Mouse (Mus musculus): ENCODE measurements around the gene Rab25. TPM values are rescaled to one million over a fixed set of nuclear protein-coding genes. Genes with fewer than 3 reads are reported as not detected.

Gene Rab25
- polyA plus RNA-seq, 1 experiment from 2014 or later = 79.5 TPM

DNA sequence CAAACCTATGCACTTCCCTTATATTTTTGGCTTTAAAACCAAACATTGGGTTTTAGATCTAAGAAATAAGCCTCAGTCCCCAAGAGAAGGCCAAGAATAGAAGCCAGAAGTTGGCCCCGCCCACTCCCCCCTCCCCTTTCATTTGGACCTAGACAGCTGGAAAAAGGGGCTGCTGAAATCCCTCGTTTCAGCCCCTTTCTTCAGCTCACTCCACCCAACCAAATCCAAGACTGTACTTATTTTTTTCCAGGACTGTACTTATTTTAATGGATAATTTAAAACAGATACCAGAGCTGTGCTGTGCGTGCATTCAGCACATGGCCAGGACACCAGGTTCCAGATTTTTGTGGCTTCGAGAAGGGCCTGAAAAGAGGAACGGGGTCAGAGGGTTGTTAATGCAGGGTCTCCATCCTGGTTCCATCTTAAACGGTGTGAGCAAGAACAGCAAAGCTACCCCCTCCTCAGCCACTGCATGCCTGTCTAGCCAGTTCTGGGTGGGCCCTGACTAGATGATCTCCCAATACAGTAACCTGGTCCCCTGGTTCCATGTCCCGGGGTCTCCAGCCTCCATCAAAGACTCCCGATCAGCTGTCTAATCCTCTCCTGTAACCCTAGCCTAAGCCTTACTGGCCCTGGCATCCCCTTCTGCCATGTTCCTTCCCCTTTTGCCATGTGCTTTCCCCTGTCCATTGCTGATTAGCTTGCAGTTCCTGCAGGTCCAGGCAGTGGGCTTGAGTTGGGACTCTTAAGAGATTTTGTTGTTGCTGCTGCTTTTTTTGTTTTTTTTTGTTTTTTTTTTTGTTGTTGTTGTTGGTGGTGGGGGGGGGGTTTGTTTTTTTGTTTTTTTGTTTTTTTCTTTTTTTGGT, 44.0 kb downstream of the Rab25 start:
- no peak overlapping the region for H3K4me3 ChIP-seq (ENCODE audit: low read depth, low read length)
- no peak overlapping the region for H3K9ac ChIP-seq (ENCODE audit: low read depth, low read length)
- H3K27me3 ChIP-seq (replicated peaks; ENCODE audit: control insufficient read depth, insufficient read depth, low read length) = no peaks in the 10 kb centered on the region
- no peaks in the 10 kb centered on the region for H3K36me3 ChIP-seq (ENCODE audit: control insufficient read depth, insufficient read depth)
- H3K4me2 ChIP-seq (replicated peaks; ENCODE audit: low read depth) = peak overlapping the region; percentile 86; the same call in 1 of the 2 replicates
- peaks cover 7% of the 10 kb centered on the region for H3K4me1 ChIP-seq (replicated peaks; ENCODE audit: control insufficient read depth, insufficient read depth, low read length)
- ATAC-seq = no peak
- WGBS = 61% methylated on average over 8 of the region's 8 CpGs
- no peaks in the 10 kb centered on the region for H3K9me3 ChIP-seq (ENCODE audit: control insufficient read depth)
- no peak overlapping the region for H3K27ac ChIP-seq (ENCODE audit: low read depth, low read length)
- no peak for TF ChIP-seq CTCF (IDR thresholded peaks at IDR 0.05; ENCODE audit: low read depth)

- Histone ChIP-seq H3K4me2 (replicated peaks; ENCODE audit: low read depth) (peak overlapping the region; percentile 86), H3K27me3 (replicated peaks; ENCODE audit: control insufficient read depth, insufficient read depth, low read length) (no peaks in the 10 kb centered on the region), H3K27ac (ENCODE audit: low read depth, low read length) (peak overlapping the region; percentile 83), H3K9ac (ENCODE audit: low read depth, low read length) (no peak overlapping the region; the same call in 1 of the 2 replicates), H3K36me3 (ENCODE audit: control insufficient read depth, insufficient read depth) (no peaks in the 10 kb centered on the region), H3K9me3 (ENCODE audit: control insufficient read depth) (no peaks in the 10 kb centered on the region), H3K4me3 (ENCODE audit: low read depth, low read length) (peak overlapping the region; percentile 61; the same call in 1 of the 2 replicates), H3K4me1 (replicated peaks; ENCODE audit: control insufficient read depth, insufficient read depth, low read length) (peaks cover 7% of the 10 kb centered on the region)
- 37% methylated on average over 4 of the region's 4 CpGs for WGBS
- no peak for TF ChIP-seq CTCF (IDR thresholded peaks at IDR 0.05; ENCODE audit: low read depth)
- peak; percentile 25 for ATAC-seq
Measured at GRCm38 (mm10) chr3:88503505-88503863, 44.6 kb downstream of the Rab25 start.

GRCm38 (mm10) chr3:88502641-88503504, 45.2 kb downstream of the Rab25 start:
- Histone ChIP-seq H3K27me3 (replicated peaks; ENCODE audit: control insufficient read depth, insufficient read depth, low read length) (no peaks in the 10 kb centered on the region), H3K4me3 (ENCODE audit: low read depth, low read length) (peak overlapping the region; percentile 61), H3K9me3 (ENCODE audit: control insufficient read depth) (no peaks in the 10 kb centered on the region), H3K9ac (ENCODE audit: low read depth, low read length) (peak overlapping the region; percentile 69), H3K4me2 (replicated peaks; ENCODE audit: low read depth) (peak overlapping the region; percentile 86), H3K36me3 (ENCODE audit: control insufficient read depth, insufficient read depth) (peaks cover 5% of the 10 kb centered on the region; the same call in 1 of the 2 replicates), H3K4me1 (replicated peaks; ENCODE audit: control insufficient read depth, insufficient read depth, low read length) (peaks cover 7% of the 10 kb centered on the region), H3K27ac (ENCODE audit: low read depth, low read length) (peak overlapping the region; percentile 83)
- WGBS = under 1% methylated on average over 55 of the region's 55 CpGs
- peak; percentile 93 for ATAC-seq
- TF ChIP-seq CTCF (IDR thresholded peaks at IDR 0.05; ENCODE audit: low read depth) = no peak

DNA sequence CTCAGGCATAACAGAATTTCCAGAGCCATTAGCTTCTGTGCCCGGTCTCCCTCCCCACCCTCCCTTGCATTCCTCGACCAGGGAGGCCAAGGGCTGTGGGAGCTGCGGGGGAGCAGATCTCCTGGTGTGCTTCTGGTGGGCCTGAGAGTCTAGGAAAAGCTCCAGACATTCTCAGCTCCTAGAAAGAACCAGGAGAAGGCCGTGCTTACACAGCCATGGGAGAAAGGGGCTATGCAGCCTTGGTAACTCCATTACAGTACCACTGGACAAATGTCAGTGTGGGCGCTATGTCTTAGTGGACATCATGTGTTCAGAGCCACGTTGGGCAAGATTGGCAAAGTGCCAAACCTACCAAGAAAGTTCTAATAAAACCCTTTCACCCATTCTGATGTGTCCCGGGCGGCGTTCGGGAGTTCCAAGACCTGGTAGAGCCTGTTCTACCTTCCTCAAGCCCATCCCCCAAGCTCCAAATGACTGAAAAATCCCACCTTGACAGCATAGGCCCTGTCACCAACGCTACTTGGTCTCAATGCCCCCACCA, 46.0 kb downstream of the Rab25 start:
- Histone ChIP-seq H3K9ac (ENCODE audit: low read depth, low read length) (peak overlapping the region; percentile 69), H3K27me3 (replicated peaks; ENCODE audit: control insufficient read depth, insufficient read depth, low read length) (no peaks in the 10 kb centered on the region), H3K27ac (ENCODE audit: low read depth, low read length) (peak overlapping the region; percentile 83), H3K4me2 (replicated peaks; ENCODE audit: low read depth) (peak overlapping the region; percentile 86), H3K4me3 (ENCODE audit: low read depth, low read length) (peak overlapping the region; percentile 61), H3K36me3 (ENCODE audit: control insufficient read depth, insufficient read depth) (peaks cover 11% of the 10 kb centered on the region; the same call in 1 of the 2 replicates), H3K9me3 (ENCODE audit: control insufficient read depth) (no peaks in the 10 kb centered on the region), H3K4me1 (replicated peaks; ENCODE audit: control insufficient read depth, insufficient read depth, low read length) (peaks cover 12% of the 10 kb centered on the region)
- no peak for TF ChIP-seq CTCF (IDR thresholded peaks at IDR 0.05; ENCODE audit: low read depth)
- 17% methylated on average over 11 of the region's 11 CpGs for WGBS
- peak; percentile 3; the same call in 1 of the 2 replicates for ATAC-seq

DNA sequence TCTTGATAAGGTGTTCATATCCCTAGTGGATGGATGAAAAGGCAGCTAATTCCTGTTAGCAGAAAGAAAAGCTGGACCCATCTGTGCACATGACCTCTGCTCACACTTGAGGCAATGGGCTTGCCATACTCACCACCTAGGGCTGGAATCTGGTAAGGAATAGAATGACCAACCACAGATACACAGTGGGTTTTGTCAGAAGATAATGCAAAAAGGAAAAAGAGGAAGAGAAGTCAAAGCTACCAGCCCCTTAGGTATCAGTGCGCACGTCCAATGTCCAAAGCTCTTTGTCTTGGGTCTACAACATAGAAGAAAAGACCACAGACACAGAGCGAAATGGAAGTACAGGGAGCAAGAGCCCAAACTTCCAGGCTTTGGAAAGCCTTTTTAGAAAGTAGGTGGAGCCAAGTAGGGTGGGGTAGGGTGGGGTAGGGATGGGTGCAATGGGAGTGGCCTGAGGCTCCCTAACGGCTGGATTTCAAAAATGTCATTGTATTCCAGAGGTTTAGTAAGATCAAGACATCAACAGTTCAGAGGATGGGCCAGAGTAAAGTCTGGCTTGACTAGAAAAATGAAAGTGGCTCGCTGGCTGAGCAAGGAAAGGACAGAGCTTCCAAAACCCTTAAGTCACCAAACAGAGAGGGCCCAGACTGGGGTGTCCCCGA, 46.6 kb downstream of the Rab25 start:
- peak overlapping the region; percentile 54; the same call in 1 of the 2 replicates for H3K27ac ChIP-seq (ENCODE audit: low read depth, low read length)
- H3K4me2 ChIP-seq (replicated peaks; ENCODE audit: low read depth) = peak overlapping the region; percentile 86
- no peak for ATAC-seq
- TF ChIP-seq CTCF (IDR thresholded peaks at IDR 0.05; ENCODE audit: low read depth) = no peak
- H3K27me3 ChIP-seq (replicated peaks; ENCODE audit: control insufficient read depth, insufficient read depth, low read length) = no peaks in the 10 kb centered on the region
- H3K9ac ChIP-seq (ENCODE audit: low read depth, low read length) = peak overlapping the region; percentile 69; the same call in 1 of the 2 replicates
- H3K4me1 ChIP-seq (replicated peaks; ENCODE audit: control insufficient read depth, insufficient read depth, low read length) = peaks cover 12% of the 10 kb centered on the region
- 49% methylated on average over 6 of the region's 6 CpGs for WGBS
- peak overlapping the region; percentile 61 for H3K4me3 ChIP-seq (ENCODE audit: low read depth, low read length)
- H3K36me3 ChIP-seq (ENCODE audit: control insufficient read depth, insufficient read depth) = peaks cover 11% of the 10 kb centered on the region; the same call in 1 of the 2 replicates
- no peaks in the 10 kb centered on the region for H3K9me3 ChIP-seq (ENCODE audit: control insufficient read depth)

Measured in intestine, postnatal 0 days (tissue).